8 mouse cellular contexts compared by ENCODE assay signal in the genomic region with DNA sequence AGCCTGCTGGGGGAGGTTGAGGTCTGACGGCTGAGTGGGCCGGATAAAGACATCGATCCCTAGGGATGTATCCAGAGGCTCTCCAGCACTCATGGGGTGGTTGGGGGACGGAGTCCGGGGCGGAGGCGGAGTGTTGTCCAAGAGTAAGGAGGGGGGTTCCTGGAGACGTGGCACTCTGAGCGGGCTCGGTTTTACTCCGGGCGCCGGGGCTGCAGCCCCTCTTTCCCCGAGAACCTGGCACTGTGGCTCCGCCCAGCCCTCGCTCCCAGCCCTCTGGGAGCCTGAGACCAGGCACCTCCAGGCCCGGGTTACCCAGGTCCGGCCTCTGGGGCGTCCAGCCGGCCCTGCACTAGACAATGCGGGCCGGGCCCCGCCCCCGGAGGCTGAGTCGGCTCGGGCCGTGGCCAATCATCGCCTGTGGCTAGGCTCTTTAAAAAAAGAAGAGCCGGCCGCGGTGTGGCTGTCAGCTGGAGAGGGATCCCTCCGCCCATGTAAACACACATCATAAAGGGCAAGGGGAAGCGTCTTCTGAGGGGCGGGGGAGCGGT. TPM values are rescaled to one million over a fixed set of nuclear protein-coding genes. Genes with fewer than 3 reads are reported as not detected.
DNase-seq lines count a peak whose midpoint lies in the region; ATAC-seq lines count a peak whose summit lies in the region.

No protein-coding gene starts in this region.

- ATAC-seq in hindbrain, embryonic 16.5 days, result peak; percentile 96

- H3K4me2 ChIP-seq in hindbrain, embryonic 16.5 days (ENCODE audit: low read length), result peak overlapping the region; percentile 90

- peak; percentile 99 for DNase-seq in R1 (ENCODE audit: low read depth, low spot score)
- peak; percentile 96 to 98 for DNase-seq in cerebellum, postnatal 25 days
- DNase-seq in frontal cortex, postnatal 36 days (ENCODE audit: low spot score in 2 of 2), result peak; percentile 91 to 96
- DNase-seq in left cerebral cortex, adult 18-20 months (ENCODE audit: low spot score in 2 of 2), result peak; percentile 92 to 96
- peak; percentile 97 for DNase-seq in right cerebral cortex, adult 18-20 months
- DNase-seq in urinary bladder, postnatal 10 days (ENCODE audit: low spot score), result peak; percentile 83

- peak overlapping the region; percentile 96 for H3K27ac ChIP-seq in hindbrain, embryonic 16.5 days (ENCODE audit: low read depth, low read length)
- peak overlapping the region; percentile 24; the same call in 1 of the 2 replicates for H3K27ac ChIP-seq in macrophage

- under 1% methylated on average over 34 of the region's 35 CpGs for WGBS in hindbrain, embryonic 16.5 days
- 1% methylated on average over 35 of the region's 35 CpGs for WGBS in macrophage (ENCODE audit: missing documents)

- peaks cover 12% of the 10 kb centered on the region for H3K4me1 ChIP-seq in hindbrain, embryonic 16.5 days (ENCODE audit: control insufficient read depth, insufficient read depth, low read depth, low read length)

- H3K9me3 ChIP-seq in hindbrain, embryonic 16.5 days (ENCODE audit: control insufficient read depth, low read length), result no peaks in the 10 kb centered on the region

- H3K36me3 ChIP-seq in hindbrain, embryonic 16.5 days (ENCODE audit: control insufficient read depth, insufficient read depth, low read length), result no peaks in the 10 kb centered on the region
- no peaks in the 10 kb centered on the region for H3K36me3 ChIP-seq in macrophage (ENCODE audit: inconsistent target)

- no peaks in the 10 kb centered on the region for H3K27me3 ChIP-seq in hindbrain, embryonic 16.5 days (replicated peaks; ENCODE audit: control insufficient read depth, insufficient read depth, low read length)

- peak overlapping the region; percentile 50 for H3K4me3 ChIP-seq in hindbrain, embryonic 16.5 days (ENCODE audit: low read length)
- H3K4me3 ChIP-seq in macrophage (ENCODE audit: inconsistent target), result peak overlapping the region; percentile 48

- H3K79me2 ChIP-seq in macrophage (ENCODE audit: inconsistent target), result no peaks in the 10 kb centered on the region

- H3K9ac ChIP-seq in hindbrain, embryonic 16.5 days (ENCODE audit: low read depth, low read length), result peak overlapping the region; percentile 74

RNA-seq across cellular contexts. Expression of gene Kdm5b, which starts 3.2 kb away (rescaled TPM):
- polyA plus RNA-seq in hindbrain, embryonic 16.5 days (2015; fragmentation: Nextera tagmentation; extraction: Ambion mirVana), result 49.9 and 58.9 TPM in 2 replicates
- total RNA-seq in left cerebral cortex, adult 18-20 months (2021), result 10 to 100 TPM; 63.5 to 69.8 TPM
- 10 to 100 TPM in 21 of 26 experiments, 1 to 10 TPM in 5; 3.6 to 48.9 (median 18.9) TPM for total RNA-seq in macrophage (2018; cell fraction: chromatin; rRNA removed)
- 10 to 100 TPM in 3 of 26 experiments, 1 to 10 TPM in 23; 2.2 to 11.1 (median 5.2) TPM for total RNA-seq in macrophage (2018; cell fraction: cytosol; rRNA removed)
- total RNA-seq in macrophage (2018; cell fraction: nucleus; rRNA removed), result 10 to 100 TPM in 14 of 26 experiments, 1 to 10 TPM in 12; 4.9 to 26.7 (median 11.0) TPM
- polyA plus RNA-seq in macrophage (2018), result 2.8 to 4.8 TPM (median 4.1 TPM) in 3 replicates

RNA-seq across cellular contexts. Expression of gene Mgat4e, which starts 7.3 kb away (rescaled TPM):
- not detected in 2 replicates for polyA plus RNA-seq in hindbrain, embryonic 16.5 days (2015; fragmentation: Nextera tagmentation; extraction: Ambion mirVana)
- total RNA-seq in left cerebral cortex, adult 18-20 months (2021), result not detected
- not detected for total RNA-seq in macrophage (2018; cell fraction: chromatin; rRNA removed)
- not detected for total RNA-seq in macrophage (2018; cell fraction: cytosol; rRNA removed)
- not detected for total RNA-seq in macrophage (2018; cell fraction: nucleus; rRNA removed)
- not detected in 3 replicates for polyA plus RNA-seq in macrophage (2018)

Comparison
In these comparisons a context has a peak if more than half of its experiments do, and no peak if none do; other contexts are left out.
1. Peak in every context shown above with its lines: DNase-seq, ATAC-seq, H3K4me3 ChIP-seq and H3K27ac ChIP-seq.